Mouse (Mus musculus): ENCODE data around the gene 4933428M09Rik.
"Not testable (repeated sequence)": the region's sequence is repeated elsewhere in the genome, so short reads cannot be mapped to it uniquely, and the experiment has no call there.

The 4933428M09Rik gene

DNA sequence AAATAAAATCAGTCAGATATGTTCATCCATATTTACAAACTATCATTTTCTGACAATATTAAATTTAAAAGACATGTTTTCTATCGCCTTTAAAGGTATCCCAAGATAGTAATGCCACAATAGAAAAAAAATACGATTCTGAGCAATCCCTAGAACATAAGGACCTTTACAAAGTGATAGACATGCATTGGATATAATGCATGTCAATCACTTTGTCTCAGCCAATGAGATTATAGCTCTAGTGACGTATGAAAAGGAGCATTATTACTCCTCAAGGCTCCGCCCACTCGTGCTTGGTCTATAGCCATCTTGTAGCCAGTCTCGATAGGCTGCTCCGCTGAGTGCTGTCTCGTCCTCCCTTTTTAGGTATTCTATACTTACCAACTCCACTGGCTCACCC, at the start of gene 4933428M09Rik:
4933428M09Rik (plus strand) TSS at position 301 of the 400 bp plus-strand sequence.
- no peak for DNase-seq (ENCODE audit: low read depth, low spot score)

DNA sequence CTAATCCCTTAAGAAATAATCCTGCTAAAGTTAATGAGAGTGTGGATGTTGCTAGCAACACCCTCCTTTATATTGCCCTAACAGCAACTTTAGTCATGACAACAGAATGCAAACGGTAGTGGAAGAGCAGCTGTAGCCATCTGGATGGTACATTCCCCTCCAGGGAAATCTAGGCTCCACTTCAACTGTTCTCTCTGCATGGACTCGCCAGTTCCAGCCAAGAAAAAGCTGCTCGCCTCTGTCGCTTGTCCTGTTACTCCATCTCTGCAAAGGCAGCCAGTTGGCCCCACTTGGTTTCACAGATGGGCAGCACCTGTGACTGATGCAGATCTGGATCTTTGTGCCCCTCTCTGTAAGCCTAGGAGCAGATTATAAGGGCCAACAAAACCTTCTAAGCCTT, 45.0 kb upstream of the 4933428M09Rik start:
- DNase-seq (ENCODE audit: low read depth, low spot score) = no peak

DNA sequence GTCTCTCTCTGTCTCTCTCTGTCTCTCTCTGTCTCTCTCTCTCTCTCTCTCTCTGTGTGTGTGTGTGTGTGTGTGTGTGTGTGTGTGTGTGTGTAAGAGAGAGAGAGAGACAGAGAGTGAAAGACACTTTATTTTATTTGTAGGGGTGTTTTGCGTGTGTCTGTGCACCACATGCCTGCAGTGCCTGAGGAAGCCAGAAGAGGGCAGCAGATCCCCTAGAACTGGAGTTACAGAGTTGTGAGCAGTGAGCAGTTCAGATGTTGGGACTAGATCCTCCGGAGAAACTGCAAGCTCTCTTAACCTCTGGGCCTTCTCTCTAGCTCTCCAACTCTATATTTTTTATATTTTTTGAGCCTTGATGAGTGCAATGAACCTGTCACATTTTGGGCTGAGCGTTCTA, 12.5 kb downstream of the 4933428M09Rik start:
- not testable (repeated sequence) for DNase-seq (ENCODE audit: low read depth, low spot score)

DNA sequence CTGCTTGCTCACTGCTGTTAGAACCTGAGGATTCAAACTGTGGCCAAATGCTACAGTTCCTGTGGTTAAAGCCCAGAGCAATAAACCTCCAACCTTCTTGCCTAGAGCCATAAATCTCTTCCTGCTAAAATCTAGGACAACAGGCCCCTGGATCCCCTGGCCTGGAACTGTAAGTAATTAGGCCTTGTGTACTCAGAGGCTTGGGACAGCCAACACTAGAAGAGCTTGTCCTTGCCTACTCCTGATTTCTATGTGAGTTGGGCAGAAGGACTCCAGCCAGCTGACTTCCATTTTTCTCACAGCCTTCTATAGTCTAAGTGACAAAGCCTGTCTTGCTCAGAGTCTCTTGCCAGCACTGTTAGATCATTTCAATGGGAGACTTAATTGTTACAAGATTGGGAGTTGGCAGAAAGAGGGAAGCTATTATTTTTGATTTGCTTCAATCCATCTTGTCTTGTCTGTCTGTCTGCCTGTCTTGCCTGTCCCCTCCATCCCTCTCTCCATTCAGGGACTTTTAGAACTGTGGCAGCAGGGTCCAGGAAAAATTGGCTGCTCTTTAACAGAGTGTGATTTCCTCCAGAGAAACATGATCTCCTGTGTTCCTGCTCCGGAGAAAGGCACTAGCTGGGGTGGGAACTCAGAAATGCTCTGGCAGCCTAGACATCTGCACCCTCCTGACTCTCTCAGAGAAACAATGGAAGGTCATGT, 15.7 kb downstream of the 4933428M09Rik start:
- peak; percentile 25 for DNase-seq (ENCODE audit: low read depth, low spot score)

DNA sequence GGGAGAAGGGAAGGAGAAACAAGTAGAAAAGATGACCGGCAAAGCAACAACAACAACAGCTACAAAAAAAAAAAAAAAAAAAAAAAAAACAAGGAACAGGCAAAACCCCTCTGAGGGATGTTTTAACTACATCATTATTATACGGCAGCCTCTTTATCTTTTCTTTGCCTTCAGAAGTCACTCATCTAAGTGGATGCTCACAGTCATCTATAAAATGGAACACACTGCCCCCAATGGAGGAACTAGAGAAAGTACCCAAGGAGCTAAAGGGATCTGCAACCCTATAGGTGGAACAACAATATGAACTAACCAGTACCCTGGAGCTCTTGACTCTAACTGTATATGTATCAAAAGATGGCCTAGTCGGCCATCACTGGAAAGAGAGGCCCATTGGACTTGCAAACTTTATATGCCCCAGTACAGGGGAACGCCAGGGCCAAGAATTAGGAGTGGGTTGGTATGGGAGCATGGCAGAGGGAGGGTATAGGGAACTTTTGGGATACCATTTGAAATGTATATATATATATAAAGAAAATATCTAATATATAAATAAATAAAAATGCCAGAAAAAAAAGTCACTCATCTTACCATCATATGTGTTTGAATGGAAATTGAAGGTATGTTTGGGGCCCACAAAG, 30.3 kb downstream of the 4933428M09Rik start:
- not testable (repeated sequence) for DNase-seq (ENCODE audit: low read depth, low spot score)

DNA sequence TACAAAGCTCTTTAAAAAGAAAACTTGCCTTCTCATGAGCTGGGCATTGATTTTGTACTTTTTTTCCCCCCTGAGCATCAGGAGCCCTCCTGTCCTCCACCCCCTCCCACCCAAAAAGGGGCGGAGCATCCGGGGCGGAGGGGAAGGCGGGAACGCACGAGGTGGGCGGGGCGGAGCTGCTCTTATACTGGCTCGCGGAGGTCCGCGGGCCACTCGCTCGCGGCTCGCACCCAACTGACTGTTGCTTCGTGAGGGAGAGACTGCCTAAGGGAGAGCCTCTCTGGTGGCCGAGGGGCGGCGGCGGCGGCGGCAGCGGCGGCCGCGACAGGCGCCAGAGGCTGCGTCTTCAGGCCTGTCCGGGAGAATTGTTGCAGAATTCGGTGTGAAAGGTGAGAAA, 30.8 kb downstream of the 4933428M09Rik start, which contains the start of gene Mum1l1:
Mum1l1 (plus strand) TSS at position 214 of the 397 bp plus-strand sequence.
- DNase-seq (ENCODE audit: low read depth, low spot score) = no peak

DNA sequence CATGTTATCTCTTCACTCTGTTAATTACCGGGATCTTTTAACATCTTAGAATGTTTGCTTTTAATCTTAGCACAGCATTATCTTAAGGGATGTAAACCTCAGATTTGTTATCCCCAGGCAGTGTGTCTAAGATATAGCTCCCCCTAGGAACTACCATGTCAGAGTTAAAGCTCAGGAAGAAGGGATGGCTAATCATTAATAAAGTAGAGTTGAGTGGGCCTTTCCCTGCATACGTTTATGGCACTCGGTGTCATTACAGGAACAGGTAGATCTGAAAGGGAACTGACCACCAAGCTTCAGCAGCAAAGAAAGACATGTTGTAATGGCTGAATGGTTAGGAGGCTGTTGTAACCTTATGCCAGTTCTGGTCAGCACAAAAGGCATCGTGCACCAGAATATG, 35.7 kb downstream of the 4933428M09Rik start:
- no peak for DNase-seq (ENCODE audit: low read depth, low spot score)

DNA sequence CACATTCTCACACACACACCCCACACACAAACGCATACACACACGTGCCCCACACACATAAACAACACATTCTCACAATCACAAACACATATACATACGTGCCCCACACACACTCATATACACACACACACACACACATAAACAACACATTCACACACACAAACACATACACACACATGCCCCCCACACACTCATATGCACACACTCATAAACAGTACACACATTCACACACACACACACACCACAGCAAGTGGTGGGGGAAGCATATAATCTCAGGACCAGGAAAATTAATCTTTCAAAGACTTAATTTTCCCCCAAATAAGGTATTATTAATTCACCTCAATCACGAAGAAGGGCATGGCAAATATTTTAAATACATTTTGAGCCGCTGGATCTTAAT, 37.4 kb downstream of the 4933428M09Rik start:
- DNase-seq (ENCODE audit: low read depth, low spot score) = no peak

DNA sequence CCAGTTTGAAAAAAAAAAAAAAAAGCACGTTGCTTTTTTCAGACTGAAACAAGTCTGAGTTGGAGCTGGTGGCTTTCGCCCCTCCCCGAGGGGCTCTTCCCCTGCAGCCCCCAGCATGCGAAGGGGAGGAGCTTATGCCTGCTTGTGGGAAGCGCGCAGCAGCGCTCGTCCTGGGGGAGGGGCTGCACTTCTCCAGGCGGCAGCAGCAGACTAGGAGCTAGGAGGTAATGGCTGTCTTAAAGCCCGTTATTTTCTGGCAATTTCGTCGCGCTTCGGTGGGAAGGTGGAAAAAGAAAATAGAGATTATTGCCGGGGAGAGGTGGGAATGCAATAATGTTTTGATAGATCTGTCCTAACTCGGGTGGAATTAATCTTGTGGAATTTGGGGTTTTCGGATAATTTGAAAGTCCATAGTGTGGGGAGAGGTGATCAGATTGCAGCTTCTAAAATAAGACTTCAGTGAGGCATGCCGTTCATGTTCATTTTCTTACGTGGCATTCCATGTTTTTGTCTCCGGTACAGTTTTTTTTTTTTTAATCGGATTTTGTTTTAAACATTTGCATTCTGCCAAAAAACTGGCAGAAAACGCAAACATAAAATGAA, 38.1 kb downstream of the 4933428M09Rik start:
- DNase-seq (ENCODE audit: low read depth, low spot score) = no peak

DNA sequence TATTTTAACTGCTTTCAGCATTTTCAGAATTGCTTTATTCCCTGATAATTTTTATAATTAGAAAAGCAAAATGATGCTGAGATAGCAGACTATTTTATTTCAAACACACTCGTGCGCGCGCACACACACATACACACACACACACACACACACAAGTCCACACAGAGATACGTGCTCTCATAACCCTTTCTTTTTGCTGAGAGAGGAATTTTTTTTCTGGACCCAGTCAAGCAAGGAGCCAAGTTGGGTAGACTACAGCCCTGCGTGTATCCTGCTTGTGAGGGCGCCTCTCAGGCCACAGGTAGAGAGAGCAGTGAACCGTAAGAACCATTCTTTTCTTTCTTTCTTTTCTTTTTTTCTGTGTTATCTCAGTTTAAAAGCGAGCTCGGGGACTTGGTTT, 38.7 kb downstream of the 4933428M09Rik start:
- no peak for DNase-seq (ENCODE audit: low read depth, low spot score)

DNA sequence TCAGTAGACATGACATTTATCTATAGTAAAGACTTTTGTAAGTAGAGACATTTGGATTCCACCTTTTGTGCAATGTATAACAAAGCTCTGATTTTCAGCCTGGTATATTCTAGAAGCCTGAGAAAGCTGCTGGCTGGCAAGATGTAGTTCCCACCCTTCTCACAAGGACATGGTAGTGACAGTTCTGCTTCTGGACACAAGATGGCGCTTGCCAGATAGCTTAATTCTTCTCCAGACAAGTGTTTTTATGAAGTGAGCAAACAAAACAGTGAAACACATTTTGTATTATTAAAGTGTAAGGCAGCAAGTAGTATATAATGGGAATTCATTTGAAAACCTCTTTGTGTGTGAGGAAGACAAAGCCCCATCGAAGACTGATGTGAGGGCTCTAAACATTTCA, 40.0 kb downstream of the 4933428M09Rik start:
- peak; percentile 22 for DNase-seq (ENCODE audit: low read depth, low spot score)

DNA sequence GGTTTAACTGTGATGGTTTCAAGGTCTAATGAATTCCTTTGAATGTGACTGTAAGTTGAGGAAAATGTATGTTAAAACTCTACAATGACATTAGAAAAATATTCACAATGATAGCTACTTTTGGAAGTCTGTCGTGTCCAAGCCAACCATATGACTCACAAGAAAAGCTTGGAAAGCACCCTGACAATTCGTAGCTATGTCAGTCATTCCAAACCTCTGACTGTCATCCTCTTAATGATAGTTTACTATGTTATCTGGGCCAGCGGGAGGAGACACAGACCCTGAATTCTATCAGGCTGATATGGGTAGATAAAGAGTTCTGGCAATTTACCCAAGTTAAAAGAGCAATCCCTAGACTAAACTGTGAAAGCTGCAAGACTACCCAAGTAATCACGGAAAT, 41.8 kb downstream of the 4933428M09Rik start:
- no peak for DNase-seq (ENCODE audit: low read depth, low spot score)

DNA sequence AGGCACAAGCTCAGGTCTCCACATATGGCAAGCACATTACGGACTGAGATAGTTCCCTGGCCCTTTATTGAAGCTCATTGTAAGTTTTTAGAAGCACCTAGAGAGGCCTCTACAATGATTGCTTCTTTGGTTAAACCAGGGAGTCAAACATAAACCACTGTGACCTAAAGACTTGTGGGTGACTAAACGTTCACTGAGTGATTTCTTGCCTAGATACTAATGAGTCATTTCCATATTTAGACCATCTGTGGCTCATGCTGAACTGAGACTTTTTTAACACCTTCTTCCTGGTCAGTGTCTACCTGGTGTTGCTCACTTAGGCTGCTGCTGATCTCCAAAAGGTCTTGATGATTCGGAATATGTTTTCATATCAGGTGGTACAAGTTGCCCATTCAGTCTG, 42.9 kb downstream of the 4933428M09Rik start:
- DNase-seq (ENCODE audit: low read depth, low spot score) = no peak

Measured in skeletal muscle tissue, adult 2 months (tissue).